Mouse (Mus musculus) kidney, postnatal 0 days (tissue): ENCODE measurements around the gene Gng12. TPM values are rescaled to one million over a fixed set of nuclear protein-coding genes. Genes with fewer than 3 reads are reported as not detected.
A peak's percentile ranks its signal among the peaks of the same experiment; 100 is the strongest.

ENCODE experiments used
- ATAC-seq: fragments of 200-750 bp; cut with Nextera tagmentation; replicated peaks from 2 replicates; pipeline ENCODE4 v1.8.0; 2017; ENCODE audit warnings: low read depth, moderate number of reproducible peaks, moderate TSS enrichment, moderate library complexity; ENCODE audit not compliant: low FRiP score
- DNase-seq: peaks from one replicate; pipeline ENCODE4 v3.0.0-alpha.2; 2016; ENCODE audit warnings: low spot score
- H3K27ac ChIP-seq: fragments of 300-500 bp; sonication (generic); 2 replicates; pipeline ENCODE4 v1.5.1; 2014; ENCODE audit warnings: mild to moderate bottlenecking
- H3K27me3 ChIP-seq: fragments of 300-500 bp; sonication (generic); 2 replicates; pipeline ENCODE4 v1.6.1; 2014; ENCODE audit warnings: low read length, mixed read lengths; ENCODE audit not compliant: insufficient read depth
- H3K36me3 ChIP-seq: fragments of 300-500 bp; sonication (generic); 2 replicates; pipeline ENCODE4 v1.6.1; 2014; ENCODE audit warnings: low read length, mixed read lengths; ENCODE audit not compliant: insufficient read depth
- H3K4me1 ChIP-seq: fragments of 300-500 bp; sonication (generic); replicated peaks from 2 replicates; pipeline ENCODE4 v1.6.1; 2014; ENCODE audit warnings: antibody characterized with exemption, low read length, mixed read lengths; ENCODE audit not compliant: insufficient read depth
- H3K4me2 ChIP-seq: fragments of 300-500 bp; sonication (generic); 2 replicates; pipeline ENCODE4 v1.6.1; 2014; ENCODE audit warnings: mild to moderate bottlenecking, low read length, moderate library complexity, mixed read lengths
- H3K4me3 ChIP-seq: fragments of 300-500 bp; sonication (generic); replicated peaks from 2 replicates; pipeline ENCODE4 v1.5.1; 2014; ENCODE audit warnings: low read depth, low read length
- H3K9ac ChIP-seq: fragments of 300-500 bp; sonication (generic); 2 replicates; pipeline ENCODE4 v1.6.1; 2014; ENCODE audit warnings: low read depth, low read length
- H3K9me3 ChIP-seq: fragments of 300-500 bp; sonication (generic); replicated peaks from 2 replicates; pipeline ENCODE4 v1.6.1; 2016; ENCODE audit warnings: low read length, inconsistent platforms, mixed read lengths
- CTCF ChIP-seq: IDR thresholded peaks from 2 replicates; pipeline ENCODE4 v1.5.1; 2016; ENCODE audit warnings: antibody characterized with exemption, low read depth, mild to moderate bottlenecking, moderate library complexity
- WGBS: fragments of 180-500 bp; shearing (Covaris S2); extraction: QIAGEN DNeasy Blood & Tissue Kit; methylation state at CpG from one replicate; pipeline ENCODE4 v1.1.7; 2014; 5-methylcytosine and 5-hydroxymethylcytosine counted together
- polyA plus RNA-seq: library from polyadenylated mRNA; unstranded; fragments of >200 nt; fragmentation: Nextera tagmentation; extraction: Ambion mirVana; gene quantifications from 2 replicates; pipeline ENCODE4 v1.2.1, GENCODE M21; 2015

Gng12 gene
- polyA plus RNA-seq, 1 experiment from 2014 or later: 144 TPM

DNA sequence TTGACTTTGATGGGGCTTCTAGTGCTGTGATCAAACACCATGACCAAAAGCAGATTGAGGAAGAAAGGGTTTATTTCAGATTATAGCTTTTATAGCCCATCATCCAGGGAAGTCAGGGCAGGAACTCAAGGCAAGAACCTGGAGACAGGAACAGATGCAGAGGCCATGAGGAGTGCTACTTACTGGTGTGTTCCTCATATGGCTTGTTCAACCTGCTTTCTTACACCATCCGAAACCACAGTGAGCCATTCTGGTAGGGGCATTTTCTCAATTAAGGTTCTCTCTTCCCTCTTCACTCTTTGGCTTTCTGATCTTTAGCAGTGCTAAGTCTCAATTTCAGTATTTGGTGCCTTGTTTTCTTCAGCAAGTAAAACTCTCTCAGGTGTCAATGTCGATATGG is 19.4 kb downstream of the Gng12 start:
- H3K27me3 ChIP-seq: no peaks in the 10 kb centered on the region
- H3K9ac ChIP-seq: no peak overlapping the region
- ATAC-seq: no peak
- H3K27ac ChIP-seq: no peak overlapping the region
- TF ChIP-seq CTCF: no peak
- H3K36me3 ChIP-seq: 0 out of 2 replicates have a peak, but pooled peaks cover 3% of the 10 kb centered on the region
- no peak overlapping the region for H3K4me3 ChIP-seq
- H3K9me3 ChIP-seq: no peaks in the 10 kb centered on the region
- WGBS: 91% methylated on average over 2 of the region's 2 CpGs
- peaks cover 19% of the 10 kb centered on the region for H3K4me1 ChIP-seq
- H3K4me2 ChIP-seq: no peak overlapping the region
- no peak for DNase-seq

DNA sequence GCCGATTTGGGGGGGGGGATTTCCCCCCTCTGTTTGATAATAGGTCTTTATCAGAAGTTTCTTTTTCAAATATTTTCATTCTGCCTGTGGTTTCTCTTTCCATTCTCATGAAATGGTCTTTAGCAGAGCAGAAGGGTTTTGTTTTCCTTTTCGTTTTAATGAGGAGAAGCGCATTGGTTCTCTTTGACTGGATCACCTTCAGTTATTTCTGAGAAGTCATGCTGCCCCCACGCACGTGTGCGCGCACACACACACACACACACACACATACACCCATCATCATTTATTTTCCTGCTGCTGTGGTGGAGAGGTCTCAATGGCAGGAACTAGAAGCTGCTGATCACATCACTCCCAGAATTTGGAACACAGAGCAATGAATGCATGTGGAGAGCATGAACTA is 20.8 kb downstream of the Gng12 start:
- peaks cover 11% of the 10 kb centered on the region for H3K4me1 ChIP-seq
- DNase-seq (no peak), ATAC-seq (no peak)
- no peak for TF ChIP-seq CTCF
- no peak overlapping the region for H3K4me3 ChIP-seq
- 0 out of 2 replicates have a peak, but pooled peaks cover 3% of the 10 kb centered on the region for H3K36me3 ChIP-seq
- no peaks in the 10 kb centered on the region for H3K9me3 ChIP-seq
- no peak overlapping the region for H3K9ac ChIP-seq
- WGBS: 87% methylated on average over 7 of the region's 7 CpGs
- no peak overlapping the region for H3K27ac ChIP-seq
- no peak overlapping the region for H3K4me2 ChIP-seq
- H3K27me3 ChIP-seq: no peaks in the 10 kb centered on the region

DNA sequence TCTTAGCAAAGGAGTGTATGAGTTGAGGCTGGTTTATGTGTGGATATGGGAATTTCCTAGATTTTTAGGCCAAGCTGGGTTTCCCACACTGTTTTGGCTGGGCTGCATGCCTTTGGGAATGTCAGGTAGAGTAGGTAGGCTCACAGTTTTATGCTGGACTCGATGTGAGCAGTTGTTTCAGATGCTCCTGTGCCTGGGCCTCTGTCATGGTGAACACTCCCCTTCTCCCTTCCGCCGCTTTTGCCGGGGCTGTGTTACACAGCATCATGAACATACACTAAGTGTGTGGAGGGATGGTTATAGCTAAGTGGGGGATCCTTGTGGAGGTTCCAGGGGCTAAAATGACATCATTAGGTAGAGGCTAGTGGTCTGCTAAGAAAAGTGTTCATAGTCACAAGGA is 24.6 kb downstream of the Gng12 start:
- 93% methylated on average over 4 of the region's 4 CpGs for WGBS
- Histone ChIP-seq H3K27ac (no peak overlapping the region), H3K27me3 (no peaks in the 10 kb centered on the region), H3K9ac (no peak overlapping the region), H3K4me3 (no peak overlapping the region), H3K4me1 (no peaks in the 10 kb centered on the region), H3K36me3 (0 out of 2 replicates have a peak, but pooled peaks cover 3% of the 10 kb centered on the region), H3K9me3 (no peaks in the 10 kb centered on the region), H3K4me2 (no peak overlapping the region)
- no peak for ATAC-seq
- no peak for TF ChIP-seq CTCF
- DNase-seq: no peak

DNA sequence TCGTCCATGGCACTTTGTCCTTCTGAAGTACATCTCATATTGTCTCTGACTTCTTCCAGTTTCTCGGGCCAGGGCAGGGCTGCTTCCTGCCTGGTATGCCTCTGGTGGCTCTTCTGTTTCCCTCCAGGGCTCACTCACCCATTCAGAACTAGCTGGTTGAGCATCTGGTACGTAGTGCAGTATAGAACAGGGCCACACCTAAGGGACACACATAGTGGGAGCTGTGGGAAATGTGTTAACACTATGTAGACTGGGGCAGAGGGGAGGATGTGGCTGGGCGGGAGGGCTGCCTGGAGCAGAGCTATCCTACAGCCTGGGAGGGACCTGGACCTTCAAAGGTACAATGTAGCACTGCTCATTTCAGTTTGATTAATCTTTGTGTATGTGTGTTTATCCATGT is 25.6 kb downstream of the Gng12 start:
- no peaks in the 10 kb centered on the region for H3K9me3 ChIP-seq
- 82% methylated on average over 4 of the region's 4 CpGs for WGBS
- no peak for TF ChIP-seq CTCF
- H3K9ac ChIP-seq: no peak overlapping the region
- no peak overlapping the region for H3K4me2 ChIP-seq
- ATAC-seq (no peak), DNase-seq (no peak)
- 0 out of 2 replicates have a peak, but pooled peaks cover 3% of the 10 kb centered on the region for H3K36me3 ChIP-seq
- no peaks in the 10 kb centered on the region for H3K4me1 ChIP-seq
- H3K27me3 ChIP-seq: no peaks in the 10 kb centered on the region
- no peak overlapping the region for H3K27ac ChIP-seq
- H3K4me3 ChIP-seq: no peak overlapping the region

DNA sequence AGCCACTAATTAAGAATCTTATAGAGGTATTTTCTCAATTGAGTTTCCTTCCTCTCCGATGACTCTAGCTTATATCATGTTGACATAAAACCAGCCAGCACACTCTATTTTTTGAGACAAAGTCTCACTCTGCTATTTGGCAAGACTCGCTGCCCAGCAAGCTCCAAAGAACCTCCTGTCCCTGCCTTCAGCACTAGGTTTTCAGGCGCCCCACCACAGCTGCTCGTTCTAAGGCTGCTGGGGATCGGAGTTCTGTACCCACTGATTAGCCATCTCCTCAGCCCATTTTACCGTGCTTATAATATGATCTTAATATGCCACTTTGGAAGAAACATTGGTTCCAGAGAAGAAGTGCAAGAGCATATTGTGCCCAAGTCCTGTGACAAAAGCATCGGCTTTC is 26.3 kb downstream of the Gng12 start:
- H3K9me3 ChIP-seq: no peaks in the 10 kb centered on the region
- ATAC-seq (no peak), DNase-seq (no peak)
- H3K4me2 ChIP-seq: no peak overlapping the region
- no peaks in the 10 kb centered on the region for H3K27me3 ChIP-seq
- no peak overlapping the region for H3K9ac ChIP-seq
- H3K4me3 ChIP-seq: no peak overlapping the region
- H3K27ac ChIP-seq: no peak overlapping the region
- WGBS: 87% methylated on average over 7 of the region's 7 CpGs
- H3K4me1 ChIP-seq: no peaks in the 10 kb centered on the region
- no peaks in the 10 kb centered on the region for H3K36me3 ChIP-seq
- TF ChIP-seq CTCF: no peak

DNA sequence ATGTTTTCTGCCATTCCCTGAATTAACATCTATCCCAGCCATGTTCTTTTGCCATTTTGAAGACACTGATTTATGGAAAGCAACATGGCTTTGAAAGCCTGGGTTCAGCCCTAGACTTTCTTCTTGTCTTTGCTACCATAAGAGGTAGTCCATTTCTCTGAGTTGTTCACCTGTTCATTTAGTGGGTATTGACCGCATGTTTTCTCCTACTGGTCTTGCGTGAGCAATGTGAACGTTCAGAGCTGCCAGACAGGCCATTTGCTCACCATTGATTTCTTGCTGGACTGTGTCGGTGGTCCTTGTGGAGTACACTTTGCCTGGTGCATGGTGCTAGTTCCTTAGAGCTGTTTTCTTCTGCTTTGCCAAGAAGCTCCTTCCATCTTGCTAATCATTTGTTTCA is 27.7 kb downstream of the Gng12 start:
- ATAC-seq: no peak
- DNase-seq: no peak
- Histone ChIP-seq H3K9me3 (no peaks in the 10 kb centered on the region), H3K4me1 (no peaks in the 10 kb centered on the region), H3K36me3 (no peaks in the 10 kb centered on the region), H3K4me3 (no peak overlapping the region), H3K27me3 (no peaks in the 10 kb centered on the region), H3K27ac (peak overlapping the region; percentile 51), H3K9ac (no peak overlapping the region), H3K4me2 (no peak overlapping the region)
- no peak for TF ChIP-seq CTCF
- WGBS: 79% methylated on average over 4 of the region's 4 CpGs

DNA sequence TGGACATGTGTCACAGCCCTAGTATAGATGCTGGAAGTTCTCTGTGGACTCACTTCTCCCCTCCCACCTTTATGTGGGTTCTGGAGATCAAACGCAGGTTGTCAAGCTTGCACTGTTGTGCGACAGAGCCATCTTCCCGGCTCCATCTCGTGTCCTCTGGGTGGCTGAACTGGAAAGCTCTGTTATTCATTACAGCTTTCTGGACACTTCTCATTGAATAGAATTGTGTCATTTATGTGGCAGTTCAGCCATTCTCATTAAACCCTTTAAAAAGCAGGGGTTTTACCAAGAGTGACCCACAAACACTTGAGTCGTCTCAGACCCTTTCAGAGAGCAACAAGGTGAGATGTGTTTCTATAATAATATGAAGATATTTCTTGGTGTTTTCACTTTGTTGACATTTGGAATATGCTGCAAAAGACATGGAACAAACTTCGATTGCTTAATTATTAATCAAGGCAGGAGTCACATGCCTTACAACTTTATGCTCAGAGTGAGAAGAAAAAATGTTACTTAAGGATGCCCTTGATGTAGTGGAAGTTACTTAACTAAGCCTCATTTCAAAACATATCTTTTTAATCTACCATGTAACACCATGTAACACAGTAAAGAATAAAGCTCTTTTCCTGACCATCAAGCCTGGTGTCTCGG is 28.2 kb downstream of the Gng12 start:
- H3K9me3 ChIP-seq: no peaks in the 10 kb centered on the region
- H3K9ac ChIP-seq: no peak overlapping the region
- ATAC-seq (no peak), DNase-seq (no peak)
- H3K4me1 ChIP-seq: no peaks in the 10 kb centered on the region
- no peak overlapping the region for H3K4me2 ChIP-seq
- H3K36me3 ChIP-seq: no peaks in the 10 kb centered on the region
- H3K4me3 ChIP-seq: no peak overlapping the region
- no peak for TF ChIP-seq CTCF
- peak overlapping the region; percentile 51 for H3K27ac ChIP-seq
- no peaks in the 10 kb centered on the region for H3K27me3 ChIP-seq
- 64% methylated on average over 7 of the region's 7 CpGs for WGBS
